10 mouse cellular contexts compared by ENCODE assay signal in the genomic region with DNA sequence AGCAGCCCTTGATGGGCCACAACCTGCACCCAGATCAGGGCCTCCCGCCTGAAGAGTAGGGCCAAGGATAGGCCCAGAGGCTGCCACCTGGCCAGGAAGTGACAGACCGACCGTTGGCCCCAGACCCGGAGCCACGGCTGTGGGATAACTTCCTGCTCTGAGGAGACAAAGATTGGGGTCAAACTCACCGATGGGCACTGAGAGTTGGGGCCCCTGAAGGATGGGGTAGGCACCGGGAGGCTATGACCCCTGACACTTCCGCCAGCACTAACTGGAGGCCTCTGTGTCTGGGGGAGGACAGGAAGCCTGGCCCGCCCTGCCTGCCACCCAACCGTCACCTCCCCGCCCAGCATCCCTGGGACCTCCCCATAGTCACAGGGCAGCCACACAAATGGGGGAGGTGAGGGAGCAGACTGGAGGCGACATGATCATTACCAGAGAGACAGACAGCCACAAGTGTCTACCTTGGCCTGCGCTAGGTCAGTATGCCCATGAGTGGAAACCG. TPM values are rescaled to one million over a fixed set of nuclear protein-coding genes. Genes with fewer than 3 reads are reported as not detected.
DNase-seq lines count a peak whose midpoint lies in the region; ATAC-seq and TF ChIP-seq lines count a peak whose summit lies in the region.
"Had no signal": no experiment of that assay in that cellular context is flagged by ENCODE, and none has a peak within 500 bp of the region (broad histone marks: within the 10 kb centered on the region; RNA-seq: fewer than 3 reads in every experiment).

No protein-coding gene starts in this region.

- no peak for TF ChIP-seq CTCF in heart, postnatal 0 days (IDR thresholded peaks at IDR 0.05; ENCODE audit: low read depth)

- peak overlapping the region; percentile 1; the same call in 1 of the 2 replicates for H3K4me3 ChIP-seq in heart, postnatal 0 days (ENCODE audit: low read depth, low read length)
- no peak overlapping the region for H3K4me3 ChIP-seq in heart, embryonic 11.5 days (ENCODE audit: low read depth, low read length)
- no peak overlapping the region for H3K4me3 ChIP-seq in forebrain, embryonic 11.5 days (ENCODE audit: low read depth, low read length)
- H3K4me3 ChIP-seq: embryonic facial prominence, embryonic 12.5 days had no signal

- H3K36me3 ChIP-seq in heart, postnatal 0 days (replicated peaks; ENCODE audit: control insufficient read depth, insufficient read depth, low read length), result no peaks in the 10 kb centered on the region
- H3K36me3 ChIP-seq in heart, embryonic 11.5 days (ENCODE audit: control insufficient read depth, insufficient read depth, low read length), result no peaks in the 10 kb centered on the region
- H3K36me3 ChIP-seq in forebrain, embryonic 11.5 days (ENCODE audit: control insufficient read depth, insufficient read depth, low read length), result no peaks in the 10 kb centered on the region
- H3K36me3 ChIP-seq: embryonic facial prominence, embryonic 12.5 days had no signal

- ATAC-seq in heart, postnatal 0 days (ENCODE audit: insufficient read depth, low read depth), result no peak
- no peak for ATAC-seq in heart, embryonic 11.5 days (replicated peaks; ENCODE audit: insufficient number of reproducible peaks, low FRiP score, low TSS enrichment)
- peak; percentile 80 for ATAC-seq in granulocyte monocyte progenitor cell, adult 5-6 weeks (replicated peaks; ENCODE audit: poor library complexity, severe bottlenecking)
- ATAC-seq in megakaryocyte-erythroid progenitor cell, adult 5-6 weeks (replicated peaks; ENCODE audit: low FRiP score, low TSS enrichment, poor library complexity, severe bottlenecking), result peak; percentile 62
- ATAC-seq in forebrain, embryonic 11.5 days (replicated peaks; ENCODE audit: low FRiP score), result no peak

- H3K4me2 ChIP-seq in heart, postnatal 0 days (ENCODE audit: low read depth, low read length), result peak overlapping the region; percentile 14; the same call in 1 of the 2 replicates
- H3K4me2 ChIP-seq in heart, embryonic 11.5 days, result no peak overlapping the region
- no peak overlapping the region for H3K4me2 ChIP-seq in forebrain, embryonic 11.5 days (ENCODE audit: low read depth, low read length, severe bottlenecking)
- H3K4me2 ChIP-seq: embryonic facial prominence, embryonic 12.5 days had no signal

- H3K9ac ChIP-seq in heart, postnatal 0 days (replicated peaks; ENCODE audit: low read depth, low read length), result no peak overlapping the region
- H3K9ac ChIP-seq in heart, embryonic 11.5 days (ENCODE audit: low read depth, low read length), result no peak overlapping the region
- no peak overlapping the region for H3K9ac ChIP-seq in forebrain, embryonic 11.5 days (ENCODE audit: low read length)
- H3K9ac ChIP-seq: embryonic facial prominence, embryonic 12.5 days had no signal

- DNase-seq in heart, postnatal 0 days (ENCODE audit: low spot score), result no peak
- DNase-seq in thymus, postnatal 25 days, result peak; percentile 89
- DNase-seq in left cerebral cortex, adult 9 months (ENCODE audit: low spot score in 2 of 2), result no peak
- no peak for DNase-seq in adrenal gland, postnatal 36 days
- DNase-seq in forebrain, embryonic 11.5 days (ENCODE audit: low spot score), result no peak
- DNase-seq: kidney, adult 2 months had no signal

- no peak for TF ChIP-seq EP300 in heart, postnatal 0 days (IDR thresholded peaks at IDR 0.05; ENCODE audit: low read depth)

- H3K27me3 ChIP-seq in heart, postnatal 0 days (ENCODE audit: control insufficient read depth, insufficient read depth, low read length), result peaks cover 27% of the 10 kb centered on the region
- peaks cover 45% of the 10 kb centered on the region for H3K27me3 ChIP-seq in heart, embryonic 11.5 days (ENCODE audit: control insufficient read depth, insufficient read depth, low read length)
- H3K27me3 ChIP-seq in forebrain, embryonic 11.5 days (ENCODE audit: control insufficient read depth, insufficient read depth, low read length), result no peaks in the 10 kb centered on the region; the same call in 1 of the 2 replicates

- no peaks in the 10 kb centered on the region for H3K9me3 ChIP-seq in heart, postnatal 0 days (replicated peaks; ENCODE audit: control insufficient read depth, low read length)
- no peaks in the 10 kb centered on the region for H3K9me3 ChIP-seq in heart, embryonic 11.5 days (replicated peaks; ENCODE audit: control insufficient read depth, low read length)
- no peaks in the 10 kb centered on the region for H3K9me3 ChIP-seq in forebrain, embryonic 11.5 days (ENCODE audit: control insufficient read depth, low read length)
- H3K9me3 ChIP-seq: embryonic facial prominence, embryonic 12.5 days had no signal

- H3K27ac ChIP-seq in heart, postnatal 0 days (ENCODE audit: low read depth), result no peak overlapping the region; the same call in 1 of the 2 replicates
- H3K27ac ChIP-seq in heart, embryonic 11.5 days (ENCODE audit: low read depth, low read length), result no peak overlapping the region
- no peak overlapping the region for H3K27ac ChIP-seq in forebrain, embryonic 11.5 days (ENCODE audit: low read depth, low read length)
- H3K27ac ChIP-seq: embryonic facial prominence, embryonic 12.5 days had no signal

- peaks cover 12% of the 10 kb centered on the region for H3K4me1 ChIP-seq in heart, postnatal 0 days (ENCODE audit: control insufficient read depth, insufficient read depth)
- H3K4me1 ChIP-seq in heart, embryonic 11.5 days (ENCODE audit: control insufficient read depth, insufficient read depth, low read length), result no peaks in the 10 kb centered on the region
- peaks cover 20% of the 10 kb centered on the region for H3K4me1 ChIP-seq in forebrain, embryonic 11.5 days (replicated peaks; ENCODE audit: control insufficient read depth, insufficient read depth, low read length)

- WGBS in heart, postnatal 0 days, result 48% methylated on average over 14 of the region's 14 CpGs
- 46% methylated on average over 14 of the region's 14 CpGs for WGBS in heart, embryonic 11.5 days (ENCODE audit: insufficient replicate concordance)
- WGBS in forebrain, embryonic 11.5 days, result 68% methylated on average over 14 of the region's 14 CpGs

RNA-seq across cellular contexts. Expression of a gene that starts 2.4 kb away (rescaled TPM):
- 0.04 and 1.1 TPM in 2 replicates for total RNA-seq in heart, postnatal 0 days (2014; rRNA removed; ENCODE audit: low replicate concordance)
- polyA plus RNA-seq in heart, postnatal 0 days (2015; fragmentation: Nextera tagmentation; extraction: Ambion mirVana), result 0.92 and 1.4 TPM in 2 replicates
- 0.83 and 1.2 TPM in 2 replicates for polyA plus RNA-seq in heart, embryonic 11.5 days (2014; fragmentation: Nextera tagmentation; extraction: Ambion mirVana)
- total RNA-seq in granulocyte monocyte progenitor cell, adult 5-6 weeks (2014; fragmentation: Nextera tagmentation), result 62.4 and 98.0 TPM in 2 replicates
- 39.8 and 76.7 TPM in 2 replicates for total RNA-seq in granulocyte monocyte progenitor cell, adult 5-6 weeks (2017)
- 183 and 235 TPM in 2 replicates for total RNA-seq in megakaryocyte-erythroid progenitor cell, adult 5-6 weeks (2014; fragmentation: Nextera tagmentation)
- 68.1 and 88.4 TPM in 2 replicates for total RNA-seq in megakaryocyte-erythroid progenitor cell, adult 5-6 weeks (2017)
- total RNA-seq in adrenal gland, postnatal 36 days (2021), result 1 to 10 TPM in 1 of 2 experiments, under 1 TPM in 1; 0.50 to 3.2 TPM
- polyA plus RNA-seq in forebrain, embryonic 11.5 days (2014; fragmentation: Nextera tagmentation; extraction: Ambion mirVana), result 21.3 and 23.2 TPM in 2 replicates

RNA-seq across cellular contexts. Expression of a gene that starts 21.5 kb away (rescaled TPM):
- 8.7 TPM in 2 replicates for total RNA-seq in heart, postnatal 0 days (2014; rRNA removed; ENCODE audit: low replicate concordance)
- polyA plus RNA-seq in heart, postnatal 0 days (2015; fragmentation: Nextera tagmentation; extraction: Ambion mirVana), result 6.4 TPM in 2 replicates
- 1.4 and 1.8 TPM in 2 replicates for polyA plus RNA-seq in heart, embryonic 11.5 days (2014; fragmentation: Nextera tagmentation; extraction: Ambion mirVana)
- total RNA-seq in granulocyte monocyte progenitor cell, adult 5-6 weeks (2014; fragmentation: Nextera tagmentation), result 1.4 TPM in 1 of 2 replicates, not detected in the other
- 0.39 TPM in 1 of 2 replicates, not detected in the other for total RNA-seq in granulocyte monocyte progenitor cell, adult 5-6 weeks (2017)
- 0.42 and 0.79 TPM in 2 replicates for total RNA-seq in megakaryocyte-erythroid progenitor cell, adult 5-6 weeks (2014; fragmentation: Nextera tagmentation)
- total RNA-seq in megakaryocyte-erythroid progenitor cell, adult 5-6 weeks (2017), result 0.30 and 0.99 TPM in 2 replicates
- total RNA-seq in adrenal gland, postnatal 36 days (2021), result 1 to 10 TPM; 4.0 to 4.5 TPM
- 0.51 and 0.64 TPM in 2 replicates for polyA plus RNA-seq in forebrain, embryonic 11.5 days (2014; fragmentation: Nextera tagmentation; extraction: Ambion mirVana)

RNA-seq across cellular contexts. Expression of a gene that starts 34.1 kb away (rescaled TPM):
- not detected in 2 replicates for total RNA-seq in heart, postnatal 0 days (2014; rRNA removed; ENCODE audit: low replicate concordance)
- polyA plus RNA-seq in heart, postnatal 0 days (2015; fragmentation: Nextera tagmentation; extraction: Ambion mirVana), result 1.5 and 2.4 TPM in 2 replicates
- polyA plus RNA-seq in heart, embryonic 11.5 days (2014; fragmentation: Nextera tagmentation; extraction: Ambion mirVana), result 0.61 and 0.89 TPM in 2 replicates
- 14.1 and 16.3 TPM in 2 replicates for total RNA-seq in granulocyte monocyte progenitor cell, adult 5-6 weeks (2014; fragmentation: Nextera tagmentation)
- total RNA-seq in granulocyte monocyte progenitor cell, adult 5-6 weeks (2017), result 1.2 and 4.4 TPM in 2 replicates
- total RNA-seq in megakaryocyte-erythroid progenitor cell, adult 5-6 weeks (2014; fragmentation: Nextera tagmentation), result 6.4 and 17.6 TPM in 2 replicates
- total RNA-seq in megakaryocyte-erythroid progenitor cell, adult 5-6 weeks (2017), result 0.88 and 4.8 TPM in 2 replicates
- total RNA-seq in adrenal gland, postnatal 36 days (2021), result 1 to 10 TPM; 4.0 to 4.7 TPM
- polyA plus RNA-seq in forebrain, embryonic 11.5 days (2014; fragmentation: Nextera tagmentation; extraction: Ambion mirVana), result not detected in 2 replicates

RNA-seq across cellular contexts. Expression of a gene that starts 47.0 kb away (rescaled TPM):
- 14.6 and 16.9 TPM in 2 replicates for total RNA-seq in heart, postnatal 0 days (2014; rRNA removed; ENCODE audit: low replicate concordance)
- 5.7 and 5.8 TPM in 2 replicates for polyA plus RNA-seq in heart, postnatal 0 days (2015; fragmentation: Nextera tagmentation; extraction: Ambion mirVana)
- polyA plus RNA-seq in heart, embryonic 11.5 days (2014; fragmentation: Nextera tagmentation; extraction: Ambion mirVana), result 4.9 and 5.3 TPM in 2 replicates
- total RNA-seq in granulocyte monocyte progenitor cell, adult 5-6 weeks (2014; fragmentation: Nextera tagmentation), result 10.9 and 17.5 TPM in 2 replicates
- total RNA-seq in granulocyte monocyte progenitor cell, adult 5-6 weeks (2017), result 7.2 and 8.1 TPM in 2 replicates
- total RNA-seq in megakaryocyte-erythroid progenitor cell, adult 5-6 weeks (2014; fragmentation: Nextera tagmentation), result 5.2 and 10.4 TPM in 2 replicates
- 1.8 and 4.5 TPM in 2 replicates for total RNA-seq in megakaryocyte-erythroid progenitor cell, adult 5-6 weeks (2017)
- total RNA-seq in adrenal gland, postnatal 36 days (2021), result 10 to 100 TPM; 11.3 to 13.0 TPM
- 2.3 TPM in 2 replicates for polyA plus RNA-seq in forebrain, embryonic 11.5 days (2014; fragmentation: Nextera tagmentation; extraction: Ambion mirVana)

RNA-seq across cellular contexts. Expression of a gene that starts 51.5 kb away (rescaled TPM):
- 0.57 and 1.2 TPM in 2 replicates for total RNA-seq in heart, postnatal 0 days (2014; rRNA removed; ENCODE audit: low replicate concordance)
- polyA plus RNA-seq in heart, postnatal 0 days (2015; fragmentation: Nextera tagmentation; extraction: Ambion mirVana), result 0.51 and 0.60 TPM in 2 replicates
- polyA plus RNA-seq in heart, embryonic 11.5 days (2014; fragmentation: Nextera tagmentation; extraction: Ambion mirVana), result 0.63 and 0.65 TPM in 2 replicates
- total RNA-seq in granulocyte monocyte progenitor cell, adult 5-6 weeks (2014; fragmentation: Nextera tagmentation), result 0.60 TPM in 1 of 2 replicates, not detected in the other
- total RNA-seq in granulocyte monocyte progenitor cell, adult 5-6 weeks (2017), result 0.04 and 1.8 TPM in 2 replicates
- total RNA-seq in megakaryocyte-erythroid progenitor cell, adult 5-6 weeks (2014; fragmentation: Nextera tagmentation), result 0.26 and 0.64 TPM in 2 replicates
- total RNA-seq in megakaryocyte-erythroid progenitor cell, adult 5-6 weeks (2017), result 0.27 TPM in 1 of 2 replicates, not detected in the other
- 1 to 10 TPM; 4.6 to 7.3 TPM for total RNA-seq in adrenal gland, postnatal 36 days (2021)
- 6.5 and 6.6 TPM in 2 replicates for polyA plus RNA-seq in forebrain, embryonic 11.5 days (2014; fragmentation: Nextera tagmentation; extraction: Ambion mirVana)

Comparison
In these comparisons a context has a peak if more than half of its experiments do, and no peak if none do; other contexts are left out.
1. ATAC-seq: peak in granulocyte monocyte progenitor cell, adult 5-6 weeks (single experiment) and megakaryocyte-erythroid progenitor cell, adult 5-6 weeks (single experiment); none in heart, postnatal 0 days (single experiment), heart, embryonic 11.5 days (single experiment) and forebrain, embryonic 11.5 days (single experiment).
2. RNA of a gene that starts 2.4 kb away (total RNA-seq): 68.1 to 235 TPM in megakaryocyte-erythroid progenitor cell, adult 5-6 weeks and 39.8 to 98.0 TPM in granulocyte monocyte progenitor cell, adult 5-6 weeks; 0.50 to 3.2 TPM in adrenal gland, postnatal 36 days and 0.04 to 1.1 TPM in heart, postnatal 0 days; every median in the first group is over 4 times any median in the second.